Mouse (Mus musculus) CH12.LX (cell line): Measurements from ENCODE around the gene Arhgef2. TPM values are rescaled to one million over a fixed set of nuclear protein-coding genes. Genes with fewer than 3 reads are reported as not detected.
A peak's percentile ranks its signal among the peaks of the same experiment; 100 is the strongest.

ENCODE experiments used
- DNase-seq: peaks from one replicate; pipeline ENCODE4 v3.0.0-alpha.2; 2013; ENCODE audit errors: extremely low read depth
- H3K27ac ChIP-seq: 2 replicates; pipeline ENCODE4 v1.5.1; 2012; ENCODE audit warnings: low read depth, mild to moderate bottlenecking, control low read depth, moderate library complexity; ENCODE audit not compliant: insufficient read depth
- H3K27me3 ChIP-seq: replicated peaks from 2 replicates; pipeline ENCODE3; 2012; ENCODE audit warnings: inconsistent platforms
- H3K36me3 ChIP-seq, 2 experiments: replicated peaks in 1 of 2; 2 replicates each; pipeline versions ENCODE3 to v1.6.1; 2012; ENCODE audit warnings: inconsistent platforms in 1 of 2, low read length in 1 of 2, mild to moderate bottlenecking in 1 of 2, mixed read lengths in 1 of 2, moderate library complexity in 1 of 2; ENCODE audit not compliant: control insufficient read depth in 1 of 2, insufficient read depth in 1 of 2
- H3K4me1 ChIP-seq, 2 experiments: 2 replicates each; pipeline ENCODE4 v1.6.1; 2012; ENCODE audit warnings: inconsistent platforms in 1 of 2, moderate library complexity in 1 of 2; ENCODE audit not compliant: insufficient read depth in 2 of 2, control insufficient read depth in 1 of 2
- H3K4me2 ChIP-seq: 2 replicates; pipeline ENCODE4 v1.6.1; 2012; ENCODE audit warnings: low read depth, mild to moderate bottlenecking, control low read depth; ENCODE audit not compliant: poor library complexity, insufficient read depth, severe bottlenecking
- H3K4me3 ChIP-seq, 3 experiments: fragments of 150-350 bp in 1 of 3; sonication (generic) in 1 of 3; replicated peaks in 1 of 3; 2 replicates each; pipeline versions ENCODE3 to v1.5.1; 2011 to 2012; ENCODE audit warnings: low read depth in 2 of 3, low read length in 2 of 3, mild to moderate bottlenecking in 2 of 3, moderate library complexity in 2 of 3, control low read depth in 1 of 3, improper control_type of control experiment in 1 of 3, inconsistent platforms in 1 of 3, mixed read lengths in 1 of 3; ENCODE audit not compliant: poor library complexity in 1 of 3
- H3K79me2 ChIP-seq: replicated peaks from 2 replicates; pipeline ENCODE4 v1.6.1; 2012; ENCODE audit warnings: mild to moderate bottlenecking, moderate library complexity; ENCODE audit not compliant: control insufficient read depth, poor library complexity, insufficient read depth, severe bottlenecking; ENCODE audit errors: extremely low read depth
- H3K9ac ChIP-seq: 2 replicates; pipeline ENCODE4 v1.6.1; 2012; ENCODE audit warnings: low read depth, mild to moderate bottlenecking, control low read depth, moderate library complexity; ENCODE audit not compliant: insufficient read depth
- H3K9me3 ChIP-seq: replicated peaks from 2 replicates; pipeline ENCODE3; 2012; ENCODE audit warnings: low read length, inconsistent platforms, mixed read lengths
- CHD1 ChIP-seq: IDR thresholded peaks from 2 replicates; pipeline ENCODE4 v1.6.1; 2012; ENCODE audit warnings: low read depth, low read length, improper control_type of control experiment, inconsistent platforms
- CHD2 ChIP-seq: IDR thresholded peaks from 2 replicates; pipeline ENCODE4 v1.6.1; 2011; ENCODE audit warnings: low read length, improper control_type of control experiment
- CTCF ChIP-seq, 2 experiments: IDR thresholded peaks in 1 of 2; conservative IDR thresholded peaks in 1 of 2; 2 replicates each; pipeline ENCODE4 v1.5.1; 2011 to 2012; ENCODE audit warnings: low read depth in 2 of 2, low read length in 2 of 2, improper control_type of control experiment in 1 of 2, inconsistent platforms in 1 of 2, mild to moderate bottlenecking in 1 of 2, moderate library complexity in 1 of 2
- EP300 ChIP-seq: IDR thresholded peaks from 2 replicates; pipeline ENCODE4 v1.6.1; 2011; ENCODE audit warnings: low read length, improper control_type of control experiment
- JUND ChIP-seq: conservative IDR thresholded peaks from 2 replicates; pipeline ENCODE4 v1.6.1; 2011; ENCODE audit warnings: low read depth, low read length, improper control_type of control experiment
- MAFK ChIP-seq: IDR thresholded peaks from 2 replicates; pipeline ENCODE4 v1.6.1; 2011; ENCODE audit warnings: low read length, improper control_type of control experiment; ENCODE audit not compliant: insufficient replicate concordance
- NRF1 ChIP-seq: IDR thresholded peaks from 2 replicates; pipeline ENCODE4 v1.6.1; 2014; ENCODE audit warnings: low read depth, mild to moderate bottlenecking, inconsistent platforms, low read length, improper control_type of control experiment, moderate library complexity
- POLR2A ChIP-seq: IDR thresholded peaks from 2 replicates; pipeline ENCODE4 v1.6.1; 2011; ENCODE audit warnings: low read depth, mild to moderate bottlenecking, improper control_type of control experiment, low read length
- POLR2AphosphoS2 ChIP-seq: IDR thresholded peaks from 2 replicates; pipeline ENCODE4 v1.6.1; 2011; ENCODE audit warnings: low read depth, low read length, improper control_type of control experiment
- TBP ChIP-seq: conservative IDR thresholded peaks from 2 replicates; pipeline ENCODE4 v1.6.1; 2011; ENCODE audit warnings: low read depth, low read length, improper control_type of control experiment
- TCF12 ChIP-seq: IDR thresholded peaks from 2 replicates; pipeline ENCODE4 v1.6.1; 2014; ENCODE audit warnings: low read depth, mild to moderate bottlenecking, inconsistent platforms, low read length, improper control_type of control experiment
- dilution Hi-C: fragments of 300-500 bp; cut with MboI; formaldehyde crosslinking; loops from 2 replicates; pipeline ENCODE4 v1.14.3; 2020; ENCODE audit warnings: low sequenced_read_pairs; ENCODE audit not compliant: extremely low pct_unique_long_range_greater_than_20kb, extremely low pct_ligation_motif_present
- in situ Hi-C: fragments of 300-500 bp; cut with MboI; formaldehyde crosslinking; loops from 3 replicates; pipeline ENCODE4 v1.14.3; 2019; ENCODE audit warnings: low sequenced_read_pairs, low pct_ligation_motif_present, low pct_unique_long_range_greater_than_20kb, mixed read lengths
- polyA plus RNA-seq: library from polyadenylated mRNA; unstranded; fragments of >175 nt; gene quantifications from 2 replicates; pipeline ENCODE4 v1.2.1, GENCODE M21; 2012; ENCODE audit warnings: low read depth; ENCODE audit not compliant: insufficient read length
- total RNA-seq, 2 experiments: library from RNA; depleted of rRNA; stranded (reverse); fragments of 300-350 nt in 1 of 2; fragments of >200 nt in 1 of 2; gene quantifications; 2 replicates each; pipeline ENCODE4 v1.2.3; 2012 to 2014

The Arhgef2 gene
- total and polyA plus RNA-seq, 3 experiments: 18.5 to 43.9 (median 43.1) TPM

DNA sequence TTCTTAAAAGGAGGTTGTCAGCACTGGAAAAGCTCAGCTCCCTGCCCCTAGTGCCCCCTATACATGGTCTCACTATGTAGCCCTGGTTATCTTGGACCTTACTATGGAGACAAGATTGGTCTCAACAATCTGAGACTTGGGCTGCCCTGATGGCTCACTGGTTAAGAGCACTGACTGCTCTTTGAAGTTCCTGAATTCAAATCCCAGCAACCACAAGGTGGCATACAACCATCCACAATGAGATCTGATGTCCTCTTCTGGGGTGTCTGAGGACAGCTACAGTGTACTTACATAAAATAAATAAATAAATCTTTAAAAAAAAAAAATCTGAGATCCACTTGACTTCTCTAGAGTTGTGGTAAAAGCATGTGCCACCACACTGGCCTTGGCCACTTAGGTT lies 89.8 kb downstream of the Arhgef2 start:
- H3K9me3 ChIP-seq: no peaks in the 10 kb centered on the region
- in situ Hi-C loops: loop anchor here (25.0 kb wide), 1 partner anchor 167 kb away; no protein-coding TSS in a partner anchor
- dilution Hi-C loops: no loop called here

More for the DNA sequence above, 89.8 kb downstream of the Arhgef2 start:
- no peak overlapping the region for H3K4me3 ChIP-seq
- H3K9ac ChIP-seq: no peak overlapping the region
- H3K79me2 ChIP-seq: peaks cover 28% of the 10 kb centered on the region
- TF ChIP-seq NRF1 (no peak), TBP (no peak), MAFK (no peak), JUND (no peak), POLR2A (no peak), TCF12 (no peak), CTCF (conservative IDR thresholded peaks at IDR 0.05 in 1 of 2, IDR thresholded peaks at IDR 0.05 in 1 of 2; ENCODE audit: low read depth in 2 of 2, low read length in 2 of 2) (peak in 1 of 2 experiments; percentile 24; a peak in 1 of 4 replicates), CHD1 (no peak), POLR2AphosphoS2 (0 out of 2 replicates have a peak, but pooled peaks have one; percentile 35), EP300 (no peak), CHD2 (no peak)
- TF ChIP-seq, all 38 proteins: peak for 2
- Histone ChIP-seq H3K27ac (no peak overlapping the region), H3K27me3 (no peaks in the 10 kb centered on the region), H3K4me1 (no peaks in the 10 kb centered on the region), H3K36me3 (peaks cover 77 to 93% of the 10 kb centered on the region in 2 experiments), H3K4me2 (no peak overlapping the region)
- no peak for DNase-seq

Other genes with a start within 250 kb of the Arhgef2 start
- gene Paqr6, start 241.4 kb upstream of the Arhgef2 start, total RNA-seq (2012; rRNA removed): 0.08 and 0.13 TPM in 2 replicates
- not detected in 2 replicates for gene Paqr6, start 241.4 kb upstream of the Arhgef2 start, total RNA-seq (2014; rRNA removed)
- 0.21 and 0.42 TPM in 2 replicates for gene Paqr6, start 241.4 kb upstream of the Arhgef2 start, polyA plus RNA-seq
- gene Bglap3, start 233.2 kb upstream of the Arhgef2 start, total RNA-seq (2012; rRNA removed): 0.59 and 1.0 TPM in 2 replicates
- gene Bglap3, start 233.2 kb upstream of the Arhgef2 start, total RNA-seq (2014; rRNA removed): 1.7 and 2.7 TPM in 2 replicates
- gene Bglap3, start 233.2 kb upstream of the Arhgef2 start, polyA plus RNA-seq: 2.0 and 2.1 TPM in 2 replicates
- gene Bglap2, start 227.3 kb upstream of the Arhgef2 start, total RNA-seq (2012; rRNA removed): not detected in 2 replicates
- not detected in 2 replicates for gene Bglap2, start 227.3 kb upstream of the Arhgef2 start, total RNA-seq (2014; rRNA removed)
- not detected in 2 replicates for gene Bglap2, start 227.3 kb upstream of the Arhgef2 start, polyA plus RNA-seq
- not detected in 2 replicates for gene Bglap, start 221.5 kb upstream of the Arhgef2 start, total RNA-seq (2012; rRNA removed)
- gene Bglap, start 221.5 kb upstream of the Arhgef2 start, total RNA-seq (2014; rRNA removed): not detected in 2 replicates
- not detected in 2 replicates for gene Bglap, start 221.5 kb upstream of the Arhgef2 start, polyA plus RNA-seq
- 99.1 and 99.9 TPM in 2 replicates for gene Pmf1, start 195.6 kb upstream of the Arhgef2 start, total RNA-seq (2012; rRNA removed)
- gene Pmf1, start 195.6 kb upstream of the Arhgef2 start, total RNA-seq (2014; rRNA removed): 102 and 104 TPM in 2 replicates
- gene Pmf1, start 195.6 kb upstream of the Arhgef2 start, polyA plus RNA-seq: 135 and 144 TPM in 2 replicates
- 8.9 and 11.5 TPM in 2 replicates for gene Slc25a44, start 180.8 kb upstream of the Arhgef2 start, total RNA-seq (2012; rRNA removed)
- 12.9 and 13.2 TPM in 2 replicates for gene Slc25a44, start 180.8 kb upstream of the Arhgef2 start, total RNA-seq (2014; rRNA removed)
- 15.9 and 17.5 TPM in 2 replicates for gene Slc25a44, start 180.8 kb upstream of the Arhgef2 start, polyA plus RNA-seq
- gene Sema4a, start 144.8 kb upstream of the Arhgef2 start, total RNA-seq (2012; rRNA removed): 4.5 and 4.7 TPM in 2 replicates
- gene Sema4a, start 144.8 kb upstream of the Arhgef2 start, total RNA-seq (2014; rRNA removed): 2.3 and 3.5 TPM in 2 replicates
- gene Sema4a, start 144.8 kb upstream of the Arhgef2 start, polyA plus RNA-seq: 7.1 and 7.9 TPM in 2 replicates
- 60.7 and 67.7 TPM in 2 replicates for gene Lmna, start 96.0 kb upstream of the Arhgef2 start, total RNA-seq (2012; rRNA removed)
- gene Lmna, start 96.0 kb upstream of the Arhgef2 start, total RNA-seq (2014; rRNA removed): 16.1 and 19.8 TPM in 2 replicates
- 17.2 and 21.5 TPM in 2 replicates for gene Lmna, start 96.0 kb upstream of the Arhgef2 start, polyA plus RNA-seq
- 3.4 and 4.9 TPM in 2 replicates for gene Mex3a, start 73.6 kb upstream of the Arhgef2 start, total RNA-seq (2012; rRNA removed)
- gene Mex3a, start 73.6 kb upstream of the Arhgef2 start, total RNA-seq (2014; rRNA removed): 0.86 and 1.1 TPM in 2 replicates
- gene Mex3a, start 73.6 kb upstream of the Arhgef2 start, polyA plus RNA-seq: 2.0 and 2.5 TPM in 2 replicates
- gene Rab25, start 57.7 kb upstream of the Arhgef2 start, total RNA-seq (2012; rRNA removed): 4.1 and 7.1 TPM in 2 replicates
- gene Rab25, start 57.7 kb upstream of the Arhgef2 start, total RNA-seq (2014; rRNA removed): 0.76 and 0.79 TPM in 2 replicates
- gene Rab25, start 57.7 kb upstream of the Arhgef2 start, polyA plus RNA-seq: 1.8 and 2.0 TPM in 2 replicates
- 73.2 and 96.6 TPM in 2 replicates for gene Lamtor2, start 52.9 kb upstream of the Arhgef2 start, total RNA-seq (2012; rRNA removed)
- 42.3 and 44.0 TPM in 2 replicates for gene Lamtor2, start 52.9 kb upstream of the Arhgef2 start, total RNA-seq (2014; rRNA removed)
- 56.0 and 83.9 TPM in 2 replicates for gene Lamtor2, start 52.9 kb upstream of the Arhgef2 start, polyA plus RNA-seq
- 39.6 and 47.3 TPM in 2 replicates for gene Ubqln4, start 52.2 kb upstream of the Arhgef2 start, total RNA-seq (2012; rRNA removed)
- gene Ubqln4, start 52.2 kb upstream of the Arhgef2 start, total RNA-seq (2014; rRNA removed): 22.4 and 22.8 TPM in 2 replicates
- 55.7 and 62.2 TPM in 2 replicates for gene Ubqln4, start 52.2 kb upstream of the Arhgef2 start, polyA plus RNA-seq
- gene Ssr2, start 30.1 kb upstream of the Arhgef2 start, total RNA-seq (2012; rRNA removed): 364 and 435 TPM in 2 replicates
- 325 and 377 TPM in 2 replicates for gene Ssr2, start 30.1 kb upstream of the Arhgef2 start, total RNA-seq (2014; rRNA removed)
- 307 and 346 TPM in 2 replicates for gene Ssr2, start 30.1 kb upstream of the Arhgef2 start, polyA plus RNA-seq
- 0.08 TPM in 1 of 2 replicates, not detected in the other for gene Rxfp4, start 47.2 kb downstream of the Arhgef2 start, total RNA-seq (2012; rRNA removed)
- not detected in 2 replicates for gene Rxfp4, start 47.2 kb downstream of the Arhgef2 start, total RNA-seq (2014; rRNA removed)
- not detected in 2 replicates for gene Rxfp4, start 47.2 kb downstream of the Arhgef2 start, polyA plus RNA-seq
- 35.2 and 40.2 TPM in 2 replicates for gene Khdc4, start 79.8 kb downstream of the Arhgef2 start, total RNA-seq (2012; rRNA removed)
- gene Khdc4, start 79.8 kb downstream of the Arhgef2 start, total RNA-seq (2014; rRNA removed): 56.6 and 58.6 TPM in 2 replicates
- 53.6 TPM in 2 replicates for gene Khdc4, start 79.8 kb downstream of the Arhgef2 start, polyA plus RNA-seq
- gene Rit1, start 110.9 kb downstream of the Arhgef2 start, total RNA-seq (2012; rRNA removed): 21.4 and 23.7 TPM in 2 replicates
- 28.7 and 29.1 TPM in 2 replicates for gene Rit1, start 110.9 kb downstream of the Arhgef2 start, total RNA-seq (2014; rRNA removed)
- gene Rit1, start 110.9 kb downstream of the Arhgef2 start, polyA plus RNA-seq: 18.4 and 20.6 TPM in 2 replicates
- 3.8 and 4.5 TPM in 2 replicates for gene Syt11, start 169.2 kb downstream of the Arhgef2 start, total RNA-seq (2012; rRNA removed)
- gene Syt11, start 169.2 kb downstream of the Arhgef2 start, total RNA-seq (2014; rRNA removed): 5.4 and 5.7 TPM in 2 replicates
- 8.2 and 8.8 TPM in 2 replicates for gene Syt11, start 169.2 kb downstream of the Arhgef2 start, polyA plus RNA-seq
- 26.4 and 29.3 TPM in 2 replicates for gene Gon4l, start 229.3 kb downstream of the Arhgef2 start, total RNA-seq (2012; rRNA removed)
- gene Gon4l, start 229.3 kb downstream of the Arhgef2 start, total RNA-seq (2014; rRNA removed): 15.9 and 16.5 TPM in 2 replicates
- 32.9 and 35.5 TPM in 2 replicates for gene Gon4l, start 229.3 kb downstream of the Arhgef2 start, polyA plus RNA-seq